Mouse (Mus musculus): Measurements from ENCODE around the gene Pidd1. TPM values are rescaled to one million over a fixed set of nuclear protein-coding genes. Genes with fewer than 3 reads are reported as not detected.

Gene Pidd1
- polyA plus RNA-seq, 1 experiment = 5.6 TPM

GRCm38 (mm10) chr7:141388487-141389109, 55.2 kb downstream of the Pidd1 start:
- TF ChIP-seq TAL1 (IDR thresholded peaks at IDR 0.05; ENCODE audit: low read length) (no peak), GATA1 (IDR thresholded peaks at IDR 0.05; ENCODE audit: low read length) (peak; percentile 44; the same call in 1 of the 2 replicates)
- Histone ChIP-seq H3K4me1 (ENCODE audit: control insufficient read depth) (peaks cover 83% of the 10 kb centered on the region), H3K4me3 (replicated peaks) (no peak overlapping the region), H3K36me3 (ENCODE audit: control insufficient read depth) (peaks cover 4% of the 10 kb centered on the region), H3K9me3 (ENCODE audit: control insufficient read depth, low read length) (no peaks in the 10 kb centered on the region), H3K27me3 (ENCODE audit: control insufficient read depth) (no peaks in the 10 kb centered on the region)

Other genes starting within 250 kb of the Pidd1 start
- 19.2 and 22.6 TPM in 2 replicates for gene Lrrc56, start 249.9 kb downstream of the Pidd1 start, polyA plus RNA-seq (2012)
- 0.28 and 0.51 TPM in 2 replicates for gene Lmntd2, start 229.9 kb downstream of the Pidd1 start, polyA plus RNA-seq (2012)
- gene Rassf7, start 228.2 kb downstream of the Pidd1 start, polyA plus RNA-seq (2012) = 7.3 and 10.7 TPM in 2 replicates
- 19.7 and 20.3 TPM in 2 replicates for gene Phrf1, start 215.2 kb downstream of the Pidd1 start, polyA plus RNA-seq (2012)
- gene Irf7, start 177.5 kb downstream of the Pidd1 start, polyA plus RNA-seq (2012) = 2.2 and 2.9 TPM in 2 replicates
- gene Cdhr5, start 167.2 kb downstream of the Pidd1 start, polyA plus RNA-seq (2012) = not detected in 2 replicates
- not detected in 2 replicates for gene Sct, start 164.9 kb downstream of the Pidd1 start, polyA plus RNA-seq (2012)
- gene Drd4, start 152.0 kb downstream of the Pidd1 start, polyA plus RNA-seq (2012) = not detected in 2 replicates
- 7.6 and 8.1 TPM in 2 replicates for gene Deaf1, start 116.3 kb downstream of the Pidd1 start, polyA plus RNA-seq (2012)
- gene Tmem80, start 116.3 kb downstream of the Pidd1 start, polyA plus RNA-seq (2012) = 4.6 TPM in 2 replicates
- gene Eps8l2, start 105.1 kb downstream of the Pidd1 start, polyA plus RNA-seq (2012) = 0.05 and 0.09 TPM in 2 replicates
- 53.1 and 91.9 TPM in 2 replicates for gene Taldo1, start 51.8 kb downstream of the Pidd1 start, polyA plus RNA-seq (2012)
- 0.16 and 0.42 TPM in 2 replicates for gene Gatd1, start 29.9 kb downstream of the Pidd1 start, polyA plus RNA-seq (2012)
- gene Cend1, start 14.5 kb downstream of the Pidd1 start, polyA plus RNA-seq (2012) = not detected in 2 replicates
- gene Slc25a22, start 6.1 kb downstream of the Pidd1 start, polyA plus RNA-seq (2012) = 0.70 and 0.97 TPM in 2 replicates
- 584 and 1,051 TPM in 2 replicates for gene Rplp2, start 3.3 kb upstream of the Pidd1 start, polyA plus RNA-seq (2012)
- 3.0 and 3.4 TPM in 2 replicates for gene Pnpla2, start 11.2 kb upstream of the Pidd1 start, polyA plus RNA-seq (2012)
- 0.06 and 0.12 TPM in 2 replicates for gene Cracr2b, start 17.1 kb upstream of the Pidd1 start, polyA plus RNA-seq (2012)
- gene Cd151, start 23.4 kb upstream of the Pidd1 start, polyA plus RNA-seq (2012) = 1.0 and 1.1 TPM in 2 replicates
- 15.4 and 17.1 TPM in 2 replicates for gene Polr2l, start 31.1 kb upstream of the Pidd1 start, polyA plus RNA-seq (2012)
- 0.31 and 0.46 TPM in 2 replicates for gene Tspan4, start 31.2 kb upstream of the Pidd1 start, polyA plus RNA-seq (2012)
- gene Chid1, start 95.8 kb upstream of the Pidd1 start, polyA plus RNA-seq (2012) = 1.7 and 2.6 TPM in 2 replicates
- 8.6 and 9.2 TPM in 2 replicates for gene Ap2a2, start 118.1 kb upstream of the Pidd1 start, polyA plus RNA-seq (2012)
- 0.47 and 0.57 TPM in 2 replicates for gene Muc6, start 211.3 kb upstream of the Pidd1 start, polyA plus RNA-seq (2012)
- gene Muc2, start 246.3 kb upstream of the Pidd1 start, polyA plus RNA-seq (2012) = 0.06 and 0.08 TPM in 2 replicates

Measured in erythroblast, embryonic 14.5 days (primary cell).